Mouse (Mus musculus): ENCODE measurements around the gene Tmbim7. TPM values are rescaled to one million over a fixed set of nuclear protein-coding genes. Genes with fewer than 3 reads are reported as not detected.

The Tmbim7 gene
- polyA plus RNA-seq, 1 experiment = not detected

DNA sequence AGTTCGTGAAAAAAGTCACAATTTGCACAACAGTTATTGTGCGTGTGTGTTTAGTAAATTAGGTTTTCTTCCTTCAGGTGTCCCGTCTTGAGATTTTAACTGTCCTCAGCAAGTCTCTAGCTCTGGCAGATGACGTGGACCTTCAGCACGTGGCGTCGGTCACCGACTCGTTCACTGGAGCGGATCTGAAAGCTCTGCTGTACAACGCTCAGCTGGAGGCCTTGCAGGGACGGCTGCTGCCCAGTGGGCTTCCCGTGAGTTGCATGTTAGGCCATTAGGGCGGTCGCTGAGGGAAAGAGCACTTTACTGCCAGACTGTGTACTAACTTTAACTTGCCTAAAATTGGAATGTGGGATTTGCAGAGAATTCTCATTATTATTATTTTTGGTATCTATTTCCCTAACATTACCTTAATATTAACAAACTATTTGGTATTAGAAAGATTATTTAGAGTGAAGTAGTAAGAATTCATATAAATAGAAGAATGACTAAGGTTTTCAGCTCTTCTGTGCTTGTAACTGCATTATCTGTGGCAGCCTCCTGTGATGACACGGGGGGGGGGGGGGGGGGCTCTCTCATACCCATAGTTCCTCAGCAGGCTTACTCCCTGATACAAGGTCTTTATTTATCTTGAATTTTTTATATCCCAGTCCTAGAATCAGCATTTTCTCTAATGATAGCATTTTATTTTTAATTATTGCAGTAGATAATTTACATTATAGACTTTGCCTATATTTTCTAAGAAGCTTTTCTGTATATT is 19.3 kb upstream of the Tmbim7 start:
- Histone ChIP-seq H3K79me2 (ENCODE audit: control insufficient read depth, insufficient read depth) (no peaks in the 10 kb centered on the region), H3K4me3 (ENCODE audit: insufficient read depth, poor library complexity, severe bottlenecking) (no peak overlapping the region), H3K27me3 (ENCODE audit: control insufficient read depth, insufficient read depth, insufficient read length) (no peaks in the 10 kb centered on the region), H3ac (ENCODE audit: control insufficient read depth, insufficient read length, low read depth) (no peak overlapping the region), H3K79me3 (ENCODE audit: low read depth) (no peaks in the 10 kb centered on the region), H3K36me3 (ENCODE audit: control insufficient read depth, insufficient read depth) (peaks cover 8% of the 10 kb centered on the region)
- TF ChIP-seq MYOG (IDR thresholded peaks at IDR 0.05; ENCODE audit: control insufficient read depth, extremely low read depth, insufficient read length) (no peak), FOSL1 (IDR thresholded peaks at IDR 0.05; ENCODE audit: insufficient read depth, low read length, poor library complexity, severe bottlenecking) (no peak), MAX (IDR thresholded peaks at IDR 0.05) (no peak), CTCF (IDR thresholded peaks at IDR 0.05; ENCODE audit: control insufficient read depth, insufficient read depth, insufficient read length) (no peak), USF1 (IDR thresholded peaks at IDR 0.05; ENCODE audit: low read depth) (no peak), CEBPB (IDR thresholded peaks at IDR 0.05; ENCODE audit: low read depth) (no peak), MYOD1 (IDR thresholded peaks at IDR 0.05; ENCODE audit: control insufficient read depth, insufficient read length, low read depth) (no peak)

DNA sequence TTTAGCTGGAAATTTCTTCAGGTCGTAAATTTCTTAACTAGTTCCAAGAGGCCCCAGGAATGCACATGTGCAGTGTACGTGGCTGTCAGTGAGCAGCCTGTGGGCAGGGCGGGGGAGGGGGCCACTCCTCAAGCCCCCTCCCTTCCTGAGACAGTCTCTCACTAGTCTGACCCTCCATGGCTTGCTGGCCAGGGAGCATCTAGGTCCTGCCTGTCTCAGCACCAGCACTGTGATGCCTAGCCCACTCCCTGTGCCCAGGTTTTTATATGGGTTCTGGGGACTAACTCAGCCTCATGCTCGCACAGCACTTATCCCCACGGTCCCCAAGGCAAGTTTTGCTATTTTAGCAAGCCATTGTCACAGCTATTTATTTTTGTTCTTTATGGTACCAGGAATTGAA is 18.7 kb upstream of the Tmbim7 start:
- no peaks in the 10 kb centered on the region for H3K79me3 ChIP-seq (ENCODE audit: low read depth)
- H3K79me2 ChIP-seq (ENCODE audit: control insufficient read depth, insufficient read depth) = no peaks in the 10 kb centered on the region
- peaks cover 12% of the 10 kb centered on the region for H3K36me3 ChIP-seq (ENCODE audit: control insufficient read depth, insufficient read depth)
- H3K4me3 ChIP-seq (ENCODE audit: insufficient read depth, poor library complexity, severe bottlenecking) = no peak overlapping the region
- H3ac ChIP-seq (ENCODE audit: control insufficient read depth, insufficient read length, low read depth) = no peak overlapping the region
- no peak for TF ChIP-seq FOSL1 (IDR thresholded peaks at IDR 0.05; ENCODE audit: insufficient read depth, low read length, poor library complexity, severe bottlenecking)
- no peaks in the 10 kb centered on the region for H3K27me3 ChIP-seq (ENCODE audit: control insufficient read depth, insufficient read depth, insufficient read length)

DNA sequence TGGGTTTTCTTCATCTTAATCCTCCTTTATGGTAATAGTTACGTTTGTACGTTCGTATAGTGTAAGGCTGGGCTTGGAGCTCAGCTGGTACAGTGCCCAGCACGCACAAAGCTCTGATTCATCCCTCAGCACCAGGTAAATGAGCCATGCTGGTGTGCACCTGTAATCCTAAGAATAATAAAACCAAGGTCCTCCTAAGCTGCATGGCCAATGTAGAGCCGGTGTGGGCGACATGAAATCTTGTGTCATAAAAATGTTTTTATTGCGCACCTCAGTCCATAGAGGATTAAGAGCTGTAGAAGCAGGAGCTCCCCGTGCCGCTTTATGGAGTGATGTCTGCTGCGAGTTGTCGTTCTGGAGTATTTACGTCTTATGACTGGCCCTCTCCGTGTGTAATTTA is 17.7 kb upstream of the Tmbim7 start:
- Histone ChIP-seq H3K27me3 (ENCODE audit: control insufficient read depth, insufficient read depth, insufficient read length) (no peaks in the 10 kb centered on the region), H3K4me3 (ENCODE audit: insufficient read depth, poor library complexity, severe bottlenecking) (no peak overlapping the region), H3K36me3 (ENCODE audit: control insufficient read depth, insufficient read depth) (peaks cover 12% of the 10 kb centered on the region), H3ac (ENCODE audit: control insufficient read depth, insufficient read length, low read depth) (no peak overlapping the region), H3K79me2 (ENCODE audit: control insufficient read depth, insufficient read depth) (no peaks in the 10 kb centered on the region), H3K79me3 (ENCODE audit: low read depth) (no peaks in the 10 kb centered on the region)
- TF ChIP-seq MAX (IDR thresholded peaks at IDR 0.05) (no peak), CTCF (IDR thresholded peaks at IDR 0.05; ENCODE audit: control insufficient read depth, insufficient read depth, insufficient read length) (no peak), USF1 (IDR thresholded peaks at IDR 0.05; ENCODE audit: low read depth) (no peak), MYOG (IDR thresholded peaks at IDR 0.05; ENCODE audit: control insufficient read depth, extremely low read depth, insufficient read length) (no peak), CEBPB (IDR thresholded peaks at IDR 0.05; ENCODE audit: low read depth) (no peak), MYOD1 (IDR thresholded peaks at IDR 0.05; ENCODE audit: control insufficient read depth, insufficient read length, low read depth) (no peak), FOSL1 (IDR thresholded peaks at IDR 0.05; ENCODE audit: insufficient read depth, low read length, poor library complexity, severe bottlenecking) (no peak)

DNA sequence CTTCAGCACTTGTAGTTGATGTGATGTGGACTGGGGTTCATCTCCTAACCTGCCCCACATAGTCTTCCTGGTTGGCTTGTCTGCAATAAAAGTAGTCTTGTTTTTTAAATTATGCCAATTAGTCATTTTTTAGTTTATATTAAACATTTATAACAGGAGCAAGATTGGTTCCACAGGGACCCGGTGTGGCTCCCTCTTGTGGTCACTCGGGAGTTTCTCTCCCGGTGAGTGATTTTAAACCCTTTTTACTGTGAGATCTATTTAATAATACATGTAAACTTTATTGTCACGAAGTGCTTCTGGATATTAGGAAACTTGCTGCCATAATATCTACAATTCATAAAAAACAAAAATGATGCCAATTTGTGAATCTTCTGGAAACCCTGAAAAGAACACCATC is 17.0 kb upstream of the Tmbim7 start:
- Histone ChIP-seq H3K79me2 (ENCODE audit: control insufficient read depth, insufficient read depth) (no peaks in the 10 kb centered on the region), H3ac (ENCODE audit: control insufficient read depth, insufficient read length, low read depth) (no peak overlapping the region), H3K79me3 (ENCODE audit: low read depth) (no peaks in the 10 kb centered on the region), H3K36me3 (ENCODE audit: control insufficient read depth, insufficient read depth) (peaks cover 12% of the 10 kb centered on the region), H3K27me3 (ENCODE audit: control insufficient read depth, insufficient read depth, insufficient read length) (no peaks in the 10 kb centered on the region), H3K4me3 (ENCODE audit: insufficient read depth, poor library complexity, severe bottlenecking) (no peak overlapping the region)
- TF ChIP-seq MYOD1 (IDR thresholded peaks at IDR 0.05; ENCODE audit: control insufficient read depth, insufficient read length, low read depth) (no peak), MYOG (IDR thresholded peaks at IDR 0.05; ENCODE audit: control insufficient read depth, extremely low read depth, insufficient read length) (no peak), MAX (IDR thresholded peaks at IDR 0.05) (no peak), FOSL1 (IDR thresholded peaks at IDR 0.05; ENCODE audit: insufficient read depth, low read length, poor library complexity, severe bottlenecking) (no peak), CTCF (IDR thresholded peaks at IDR 0.05; ENCODE audit: control insufficient read depth, insufficient read depth, insufficient read length) (no peak), CEBPB (IDR thresholded peaks at IDR 0.05; ENCODE audit: low read depth) (no peak), USF1 (IDR thresholded peaks at IDR 0.05; ENCODE audit: low read depth) (no peak)

DNA sequence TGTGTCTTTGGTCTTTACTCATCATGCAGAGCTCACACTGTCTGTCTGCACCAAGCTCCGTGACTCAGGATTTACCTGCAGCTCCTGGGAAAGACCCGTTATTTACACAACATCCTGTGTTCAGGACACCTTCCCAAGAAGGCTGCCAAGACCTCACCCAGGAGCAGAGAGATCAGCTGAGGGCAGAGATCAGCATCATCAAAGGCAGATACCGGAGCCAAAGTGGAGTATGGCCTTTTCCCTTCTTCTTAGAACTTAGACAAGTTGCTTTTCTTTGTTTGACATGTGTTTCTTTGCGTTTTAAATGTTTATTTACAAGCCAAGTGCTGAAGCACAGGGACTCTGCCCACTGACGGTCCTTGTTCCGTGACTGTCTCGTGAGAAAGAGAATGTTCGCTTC is 15.7 kb upstream of the Tmbim7 start:
- H3K27me3 ChIP-seq (ENCODE audit: control insufficient read depth, insufficient read depth, insufficient read length) = no peaks in the 10 kb centered on the region
- TF ChIP-seq CTCF (IDR thresholded peaks at IDR 0.05; ENCODE audit: control insufficient read depth, insufficient read depth, insufficient read length) (no peak), USF1 (IDR thresholded peaks at IDR 0.05; ENCODE audit: low read depth) (no peak), CEBPB (IDR thresholded peaks at IDR 0.05; ENCODE audit: low read depth) (no peak), MAX (IDR thresholded peaks at IDR 0.05) (no peak), MYOG (IDR thresholded peaks at IDR 0.05; ENCODE audit: control insufficient read depth, extremely low read depth, insufficient read length) (no peak), MYOD1 (IDR thresholded peaks at IDR 0.05; ENCODE audit: control insufficient read depth, insufficient read length, low read depth) (no peak), FOSL1 (IDR thresholded peaks at IDR 0.05; ENCODE audit: insufficient read depth, low read length, poor library complexity, severe bottlenecking) (no peak)

DNA sequence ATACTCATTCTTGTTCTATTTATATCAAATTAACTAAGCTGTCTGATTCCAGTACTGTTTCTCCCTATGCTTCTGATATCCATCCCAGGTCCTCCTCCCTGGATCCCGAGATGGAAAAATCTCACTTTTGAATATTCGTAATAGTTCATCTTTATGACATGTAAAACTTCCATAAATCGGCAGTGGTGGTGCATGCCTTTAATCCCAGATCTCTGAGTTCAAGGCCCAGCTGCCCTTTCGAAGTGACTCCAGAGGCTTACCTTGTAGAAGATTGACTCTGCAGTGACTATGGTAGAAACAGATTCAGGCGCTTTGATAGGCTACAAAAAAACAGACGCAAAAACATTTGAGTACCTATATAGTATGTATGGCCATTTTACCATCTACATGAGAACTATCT is 6.4 kb upstream of the Tmbim7 start:
- H3K27me3 ChIP-seq (ENCODE audit: control insufficient read depth, insufficient read depth, insufficient read length) = no peaks in the 10 kb centered on the region
- no peak overlapping the region for H3K4me3 ChIP-seq (ENCODE audit: insufficient read depth, poor library complexity, severe bottlenecking)
- peaks cover 37% of the 10 kb centered on the region for H3K36me3 ChIP-seq (ENCODE audit: control insufficient read depth, insufficient read depth)
- no peak overlapping the region for H3ac ChIP-seq (ENCODE audit: control insufficient read depth, insufficient read length, low read depth)
- peaks cover 19% of the 10 kb centered on the region for H3K79me3 ChIP-seq (ENCODE audit: low read depth)
- TF ChIP-seq MYOD1 (IDR thresholded peaks at IDR 0.05; ENCODE audit: control insufficient read depth, insufficient read length, low read depth) = no peak
- TF ChIP-seq CTCF (IDR thresholded peaks at IDR 0.05; ENCODE audit: control insufficient read depth, insufficient read depth, insufficient read length) = no peak
- TF ChIP-seq USF1 (IDR thresholded peaks at IDR 0.05; ENCODE audit: low read depth) = no peak
- no peak for TF ChIP-seq FOSL1 (IDR thresholded peaks at IDR 0.05; ENCODE audit: insufficient read depth, low read length, poor library complexity, severe bottlenecking)
- TF ChIP-seq CEBPB (IDR thresholded peaks at IDR 0.05; ENCODE audit: low read depth) = no peak
- no peak for TF ChIP-seq MYOG (IDR thresholded peaks at IDR 0.05; ENCODE audit: control insufficient read depth, extremely low read depth, insufficient read length)
- TF ChIP-seq MAX (IDR thresholded peaks at IDR 0.05) = no peak
- peaks cover 32% of the 10 kb centered on the region for H3K79me2 ChIP-seq (ENCODE audit: control insufficient read depth, insufficient read depth)

More for the DNA sequence above, 15.7 kb upstream of the Tmbim7 start:
- H3K36me3 ChIP-seq (ENCODE audit: control insufficient read depth, insufficient read depth) = peaks cover 22% of the 10 kb centered on the region
- no peaks in the 10 kb centered on the region for H3K79me3 ChIP-seq (ENCODE audit: low read depth)
- H3ac ChIP-seq (ENCODE audit: control insufficient read depth, insufficient read length, low read depth) = no peak overlapping the region
- no peaks in the 10 kb centered on the region for H3K79me2 ChIP-seq (ENCODE audit: control insufficient read depth, insufficient read depth)
- no peak overlapping the region for H3K4me3 ChIP-seq (ENCODE audit: insufficient read depth, poor library complexity, severe bottlenecking)
